Mouse (Mus musculus) thymus, adult 18-20 months (tissue): ENCODE data around the gene Gga3.
A peak's percentile ranks its signal among the peaks of the same experiment; 100 is the strongest.
"Not testable (repeated sequence)": the region's sequence is repeated elsewhere in the genome, so short reads cannot be mapped to it uniquely, and the experiment has no call there.

ENCODE experiments used
- DNase-seq, 2 experiments: peaks; one replicate each; pipeline ENCODE4 v3.0.0; 2022; ENCODE audit warnings: mixed read lengths in 2 of 2

Gga3 gene

DNA sequence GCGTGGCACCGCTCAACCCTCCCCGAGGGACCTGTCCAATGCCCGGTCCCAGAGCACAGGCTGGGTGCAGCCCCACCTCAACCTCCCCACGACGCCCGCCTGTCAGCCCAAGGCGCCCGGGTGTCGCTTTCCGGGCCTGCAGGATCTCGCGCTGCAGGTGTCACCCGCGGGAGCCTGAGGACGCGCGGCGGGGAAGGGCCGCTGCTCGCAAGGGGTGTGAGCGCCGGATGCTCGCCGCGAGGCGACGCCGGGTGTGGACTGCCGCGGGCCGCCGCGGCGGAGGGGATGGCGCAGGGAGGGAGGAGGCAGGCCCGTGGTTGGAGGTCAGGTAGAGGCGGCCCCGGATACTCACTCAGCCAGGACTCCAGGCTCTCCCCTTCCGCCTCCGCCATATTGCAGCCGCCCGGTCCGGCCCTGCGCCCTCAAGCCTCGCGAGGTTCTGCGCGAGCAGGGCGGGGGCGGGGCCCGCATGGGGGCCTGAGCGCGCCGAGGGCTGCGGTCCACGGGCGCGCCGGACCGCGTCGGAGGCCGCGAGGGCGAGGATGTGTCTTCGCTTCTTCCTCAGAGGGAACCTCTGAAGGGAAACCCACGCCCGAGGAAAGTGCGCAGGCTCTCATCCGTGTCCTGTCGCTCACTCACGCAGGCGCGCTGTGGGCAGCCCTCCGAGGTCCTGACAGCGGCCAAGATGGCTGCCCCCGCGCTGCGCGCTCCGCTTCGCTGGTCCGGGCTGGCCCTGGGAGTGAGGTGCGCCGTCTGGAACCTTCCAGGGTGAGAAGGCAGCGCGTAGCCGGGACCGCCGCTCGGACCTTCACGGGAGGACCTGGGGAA, at the start of gene Gga3, which contains the start of gene Mrps7:
TSS of gene Gga3 (minus strand) at position 576 of the 828 bp plus-strand sequence.
TSS of gene Mrps7 (plus strand) at position 450 of the 828 bp plus-strand sequence.
- DNase-seq: peak; percentile 81 to 83

GRCm38 (mm10) chr11:115653194-115653593, 49.3 kb upstream of the Gga3 start:
- DNase-seq: no peak

GRCm38 (mm10) chr11:115651680-115652079, 47.8 kb upstream of the Gga3 start:
- no peak for DNase-seq

DNA sequence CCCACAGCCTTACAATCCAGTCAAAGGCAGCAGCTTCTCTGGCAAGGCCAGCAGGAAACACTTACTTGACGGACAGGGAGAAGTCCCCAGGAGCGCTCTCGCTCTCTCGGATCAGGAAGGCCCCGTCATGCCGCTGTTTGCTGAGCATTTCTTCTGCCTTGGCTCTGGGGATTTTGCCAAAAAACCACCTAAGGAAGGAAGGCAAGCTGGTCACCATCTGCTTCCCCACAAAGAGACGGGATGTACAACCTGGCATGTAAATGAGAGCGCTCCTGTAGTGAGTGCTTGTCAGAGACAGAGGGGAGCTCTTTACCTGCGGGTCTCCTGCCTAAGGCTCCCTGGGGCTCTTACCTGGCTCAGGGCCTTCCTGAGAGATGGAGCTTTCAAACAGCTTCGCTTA, 45.9 kb upstream of the Gga3 start:
- no peak for DNase-seq

GRCm38 (mm10) chr11:115647459-115647858, 43.6 kb upstream of the Gga3 start:
- DNase-seq: no peak

DNA sequence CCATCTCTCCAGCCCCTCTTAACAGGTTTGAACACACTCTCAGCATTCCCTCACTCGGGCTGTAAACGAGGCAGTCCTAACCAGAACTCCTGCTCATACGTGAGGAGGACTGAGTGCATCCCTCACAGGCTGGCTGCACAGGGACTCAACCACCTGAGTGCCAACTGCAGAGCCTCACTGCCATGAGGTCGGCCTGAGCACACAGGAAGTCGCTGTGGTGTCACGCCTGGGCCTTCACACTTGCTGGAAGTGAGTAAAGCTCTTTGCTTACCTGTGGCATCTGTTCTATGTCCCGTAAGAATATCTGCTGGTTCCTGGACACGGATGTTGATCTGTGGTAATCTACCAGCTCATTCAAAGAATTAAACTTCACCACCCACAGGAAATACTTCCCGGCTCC, 42.6 kb upstream of the Gga3 start:
- peak in 1 of 2 experiments; percentile 31 for DNase-seq

DNA sequence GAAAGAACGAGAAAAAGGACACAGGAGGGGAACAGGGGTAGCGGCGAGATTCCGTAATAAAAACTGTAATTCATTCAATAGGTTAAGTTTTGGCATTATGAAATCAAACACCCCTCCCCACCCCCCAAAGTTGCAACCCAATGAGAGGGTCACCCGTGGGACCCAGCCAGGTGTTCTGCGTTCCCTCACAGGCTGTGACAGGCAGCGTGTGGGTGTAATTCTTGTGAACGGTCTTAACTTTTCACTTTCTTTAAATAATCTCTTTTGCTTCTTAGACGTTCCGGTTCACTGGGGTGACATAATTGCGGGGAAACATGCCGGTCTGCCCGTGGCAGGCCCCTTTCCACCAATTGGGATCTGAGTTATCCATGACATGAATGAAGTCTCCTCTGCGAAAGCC, 41.6 kb upstream of the Gga3 start:
- not testable (repeated sequence) for DNase-seq

DNA sequence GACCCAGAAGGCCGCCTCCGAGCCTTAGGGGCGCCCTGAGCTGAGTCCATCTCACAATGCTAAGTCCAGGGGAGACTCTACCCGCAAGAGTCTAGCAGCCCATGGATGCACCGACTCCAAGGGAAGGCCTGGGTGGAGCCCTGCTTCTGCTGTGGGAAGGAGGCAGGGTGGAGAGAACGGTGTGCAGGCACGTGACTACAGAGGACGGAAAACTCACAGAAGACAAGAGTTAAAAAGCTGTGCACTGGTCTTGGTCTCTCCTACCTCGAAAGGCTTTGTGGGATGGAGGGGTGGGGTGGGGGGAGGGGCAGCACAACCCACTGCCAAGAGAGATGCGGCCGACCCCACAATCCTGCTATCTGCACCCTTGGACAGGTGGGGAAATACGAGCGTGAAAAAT, 40.5 kb upstream of the Gga3 start:
- no peak for DNase-seq

- DNase-seq: peak; percentile 72 to 86
Measured at GRCm38 (mm10) chr11:115643265-115643664, 39.4 kb upstream of the Gga3 start.

- no peak for DNase-seq
Measured at GRCm38 (mm10) chr11:115642705-115643104, 38.9 kb upstream of the Gga3 start.

GRCm38 (mm10) chr11:115641664-115642036, 37.8 kb upstream of the Gga3 start:
- no peak for DNase-seq

DNA sequence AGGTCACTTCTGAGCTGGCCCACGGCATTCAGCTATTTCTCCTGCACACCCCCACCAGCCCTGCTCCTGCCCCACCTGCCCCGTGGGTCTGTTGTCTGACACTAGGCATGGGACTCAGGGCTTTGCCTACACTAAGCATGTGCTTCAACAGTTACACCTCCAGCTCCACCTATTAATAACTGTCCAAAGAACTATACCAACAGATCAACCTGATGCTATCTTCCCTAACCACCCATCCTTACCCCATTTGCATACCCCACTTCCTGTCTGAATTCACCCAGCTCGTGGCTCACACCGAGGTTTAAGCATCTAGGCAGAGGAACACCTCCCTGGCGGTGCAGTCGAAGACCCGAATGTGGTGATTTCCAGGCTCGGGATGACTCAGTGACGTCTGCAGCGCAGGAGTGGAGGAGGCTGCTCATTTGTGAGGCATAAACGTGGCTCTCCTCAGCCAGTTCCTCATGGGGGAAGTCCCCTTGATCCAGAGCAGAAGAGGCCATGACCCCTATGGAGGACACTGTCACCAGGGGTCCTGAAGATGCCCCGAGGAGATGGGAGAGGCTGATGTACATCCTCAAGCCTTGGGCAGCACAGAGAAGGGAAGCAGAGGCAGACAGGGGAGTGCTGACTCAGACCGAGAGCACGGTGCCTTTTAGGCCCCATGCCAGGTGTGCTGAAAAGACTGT, 37.3 kb upstream of the Gga3 start:
- DNase-seq: peak; percentile 50 to 72

- no peak for DNase-seq
Measured at GRCm38 (mm10) chr11:115640311-115640828, 36.5 kb upstream of the Gga3 start.

DNA sequence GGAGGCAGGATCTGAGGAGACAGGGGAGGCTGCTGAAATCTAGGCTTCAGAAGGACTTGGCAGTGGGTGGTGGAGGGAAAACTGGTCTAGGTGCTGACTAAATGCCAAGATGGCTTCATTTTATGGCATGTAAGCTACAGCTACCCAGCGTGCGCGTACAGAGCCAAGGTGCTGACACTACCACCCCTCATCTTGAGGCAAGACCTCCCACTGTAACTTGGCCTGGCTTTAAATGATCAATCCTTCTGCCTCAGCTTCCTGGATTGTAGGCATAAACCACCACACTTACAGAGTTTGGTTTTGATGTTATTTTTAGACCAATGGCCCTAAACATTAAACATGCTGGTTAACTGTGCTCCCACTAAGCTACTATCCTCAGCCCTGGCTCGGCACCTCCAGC, 35.7 kb upstream of the Gga3 start:
- DNase-seq: no peak

DNA sequence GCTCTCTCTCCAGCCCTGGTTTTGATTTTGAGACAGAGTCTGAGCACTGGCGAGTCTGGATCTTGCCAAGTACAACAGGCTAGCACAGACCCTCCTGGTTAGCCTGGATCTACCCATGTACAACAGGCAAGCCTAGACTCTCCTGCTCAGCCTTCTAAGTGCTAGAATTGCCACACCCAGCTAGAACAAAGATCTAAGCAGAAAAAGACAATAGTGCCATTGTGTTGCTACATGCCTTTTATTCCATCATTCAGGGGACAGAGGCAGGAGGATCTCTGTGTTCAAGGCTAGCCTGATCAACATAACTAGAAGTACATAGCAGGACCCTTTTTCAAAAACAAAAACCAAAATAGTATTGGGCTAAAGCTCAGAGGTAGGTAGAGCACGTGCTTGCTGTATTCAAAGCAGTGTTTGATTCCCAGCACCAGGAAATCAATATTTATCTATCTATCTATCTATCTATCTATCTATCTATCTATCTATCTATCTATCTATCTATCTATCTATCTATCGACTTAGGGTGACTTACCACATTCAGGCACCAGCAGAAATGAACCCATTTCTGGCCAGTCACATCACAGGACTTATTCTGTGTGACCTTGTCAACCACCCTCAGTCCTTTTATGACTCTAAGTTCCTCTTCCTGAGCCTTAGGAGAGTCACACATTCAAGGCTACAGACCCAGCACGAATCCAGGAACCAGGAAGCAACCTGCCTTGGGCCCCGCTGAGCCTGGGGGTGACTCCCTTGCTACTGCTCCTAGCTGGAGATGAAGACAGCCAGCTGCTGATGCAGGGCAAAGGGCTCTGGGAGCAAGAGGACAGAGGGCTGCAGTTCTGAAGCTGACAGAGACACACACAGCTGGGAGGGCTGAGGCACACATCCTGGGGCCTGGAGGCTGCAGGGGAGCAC, 34.9 kb upstream of the Gga3 start:
- no peak for DNase-seq

- no peak for DNase-seq
Measured at GRCm38 (mm10) chr11:115636960-115637359, 33.1 kb upstream of the Gga3 start.

DNA sequence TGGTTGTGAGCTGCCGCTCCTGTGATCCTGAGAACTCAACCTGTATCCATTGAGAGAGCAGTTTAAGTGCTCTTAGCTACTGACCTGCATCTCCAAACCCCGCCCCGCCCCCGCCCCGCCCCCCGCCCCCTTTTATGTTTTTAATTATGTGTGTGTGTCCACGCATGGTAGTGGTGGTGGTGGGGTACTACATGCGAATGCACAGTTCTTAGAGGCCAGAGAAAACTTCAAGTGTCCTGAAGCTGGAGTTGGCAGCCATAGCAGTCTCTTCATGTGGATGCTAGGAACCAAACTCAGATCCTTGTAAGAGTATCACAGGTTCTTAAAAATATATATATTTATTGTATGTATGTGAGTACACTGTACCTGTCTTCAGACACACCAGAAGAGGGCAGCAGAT, 31.6 kb upstream of the Gga3 start:
- DNase-seq: no peak

- no peak for DNase-seq
Measured at GRCm38 (mm10) chr11:115635041-115635440, 31.2 kb upstream of the Gga3 start.

GRCm38 (mm10) chr11:115634109-115634508, 30.3 kb upstream of the Gga3 start:
- no peak for DNase-seq

DNA sequence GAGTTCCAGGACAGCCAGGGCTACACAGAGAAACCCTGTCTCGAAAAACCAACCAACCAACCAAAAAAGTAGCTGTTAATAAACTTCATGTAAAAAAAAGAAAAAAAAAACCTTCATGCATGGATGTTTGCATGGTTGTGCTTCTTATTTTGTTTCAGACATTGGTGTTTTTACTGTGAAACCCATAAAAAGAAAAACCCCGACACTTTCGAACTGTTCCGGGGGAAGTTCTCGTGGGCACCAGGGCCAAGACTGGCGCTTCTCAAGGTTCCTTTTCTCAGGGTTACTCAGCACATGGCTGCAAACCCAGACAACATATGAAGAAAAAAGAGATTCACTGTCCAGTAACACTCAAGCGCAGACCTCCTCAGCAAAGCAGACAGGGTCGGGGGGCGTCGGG, 29.0 kb upstream of the Gga3 start:
- no peak for DNase-seq

GRCm38 (mm10) chr11:115632247-115632646, 28.4 kb upstream of the Gga3 start:
- DNase-seq: no peak

DNA sequence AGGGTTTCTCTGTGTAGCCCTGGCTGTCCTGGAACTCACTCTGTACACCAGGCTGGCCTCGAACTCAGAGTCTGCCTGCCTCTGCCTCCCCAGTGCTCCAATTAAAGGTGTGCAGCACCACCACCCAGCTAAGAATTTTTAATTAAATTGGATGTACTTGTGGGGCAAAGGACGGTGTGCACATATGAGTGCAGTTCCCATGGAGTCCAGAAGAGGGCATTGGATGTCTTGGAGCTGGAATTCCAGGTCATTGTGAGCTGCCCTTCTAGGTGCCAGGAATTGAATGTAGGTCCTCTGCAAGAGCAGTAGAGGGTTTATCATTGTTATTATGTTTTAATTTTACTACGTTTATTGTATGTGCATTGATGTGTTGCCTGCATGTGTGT, 27.6 kb upstream of the Gga3 start:
- no peak for DNase-seq
